In genomic region chr17:64601091-64601750, GRCm38 (mm10) we compare ENCODE assay signal across 8 mouse cellular contexts. TPM values are rescaled to one million over a fixed set of nuclear protein-coding genes. Genes with fewer than 3 reads are reported as not detected.
DNase-seq lines count a peak whose midpoint lies in the region; ATAC-seq lines count a peak whose summit lies in the region.

No protein-coding gene starts in this region.

- peak overlapping the region; percentile 91 for H3K4me2 ChIP-seq in embryonic facial prominence, embryonic 11.5 days (ENCODE audit: low read depth, low read length)
- peak overlapping the region; percentile 74 for H3K4me2 ChIP-seq in lung, embryonic 15.5 days

- peak; percentile 12 for ATAC-seq in embryonic facial prominence, embryonic 11.5 days (replicated peaks; ENCODE audit: insufficient number of reproducible peaks, low FRiP score, low TSS enrichment, low read depth)
- ATAC-seq in lung, embryonic 15.5 days (ENCODE audit: borderline replicate concordance, extremely low read depth, low FRiP score, low TSS enrichment): peak; percentile 58

- H3K4me3 ChIP-seq in embryonic facial prominence, embryonic 11.5 days (ENCODE audit: low read depth, low read length): peak overlapping the region; percentile 88
- peak overlapping the region; percentile 92 for H3K4me3 ChIP-seq in lung, embryonic 15.5 days

- peak overlapping the region; percentile 93 for H3K9ac ChIP-seq in embryonic facial prominence, embryonic 11.5 days (replicated peaks; ENCODE audit: low read length)
- peak overlapping the region; percentile 95 for H3K9ac ChIP-seq in lung, embryonic 15.5 days

- WGBS in embryonic facial prominence, embryonic 11.5 days: 1% methylated on average over 66 of the region's 73 CpGs
- under 1% methylated on average over 52 of the region's 73 CpGs for WGBS in lung, embryonic 15.5 days

- no peaks in the 10 kb centered on the region for H3K27me3 ChIP-seq in embryonic facial prominence, embryonic 11.5 days (ENCODE audit: control insufficient read depth, insufficient read depth, low read length)
- no peaks in the 10 kb centered on the region for H3K27me3 ChIP-seq in lung, embryonic 15.5 days

- H3K36me3 ChIP-seq in embryonic facial prominence, embryonic 11.5 days (replicated peaks; ENCODE audit: control insufficient read depth, insufficient read depth, low read depth, low read length): no peaks in the 10 kb centered on the region
- H3K36me3 ChIP-seq in lung, embryonic 15.5 days: no peaks in the 10 kb centered on the region

- H3K27ac ChIP-seq in embryonic facial prominence, embryonic 11.5 days (replicated peaks; ENCODE audit: low read depth, low read length): peak overlapping the region; percentile 81
- H3K27ac ChIP-seq in lung, embryonic 15.5 days: peak overlapping the region; percentile 94

- H3K9me3 ChIP-seq in embryonic facial prominence, embryonic 11.5 days (replicated peaks; ENCODE audit: control insufficient read depth, low read length): no peaks in the 10 kb centered on the region
- no peaks in the 10 kb centered on the region for H3K9me3 ChIP-seq in lung, embryonic 15.5 days

- DNase-seq in CD8-positive naive resting alpha-beta T cell, adult 2 months (ENCODE audit: low read depth in 2 of 2, low spot score in 2 of 2): peak; percentile 46 to 57
- DNase-seq in adrenal gland, postnatal 14 days: peak; percentile 84
- DNase-seq in embryonic facial prominence, embryonic 11.5 days (ENCODE audit: low spot score): peak; percentile 50
- DNase-seq in heart, adult 9 months (ENCODE audit: low spot score in 2 of 2): peak; percentile 57 to 60
- DNase-seq in kidney, adult 8-10 months: peak; percentile 52 to 68
- DNase-seq in ovary, adult 18-20 months (ENCODE audit: low spot score): peak; percentile 49
- DNase-seq in thymus, postnatal 25 days: peak; percentile 81

- no peaks in the 10 kb centered on the region for H3K4me1 ChIP-seq in embryonic facial prominence, embryonic 11.5 days (ENCODE audit: control insufficient read depth, insufficient read depth, low read length)
- peaks cover 43% of the 10 kb centered on the region for H3K4me1 ChIP-seq in lung, embryonic 15.5 days

RNA-seq across cellular contexts. Expression of gene Man2a1, which starts 0.7 kb away (rescaled TPM):
- 150 and 156 TPM in 2 replicates for total RNA-seq in adrenal gland, postnatal 14 days (2021)
- 3.9 and 4.4 TPM in 2 replicates for polyA plus RNA-seq in embryonic facial prominence, embryonic 11.5 days (2014; fragmentation: Nextera tagmentation; extraction: Ambion mirVana)
- polyA plus RNA-seq in lung, embryonic 15.5 days (2015; fragmentation: Nextera tagmentation; extraction: Ambion mirVana): 9.3 and 9.4 TPM in 2 replicates

Comparison
In these comparisons a context has a peak if more than half of its experiments do, and no peak if none do; other contexts are left out.
1. Peak in every context shown above with its lines: DNase-seq, ATAC-seq, H3K4me3 ChIP-seq and H3K27ac ChIP-seq.